Mouse (Mus musculus) forebrain, embryonic 11.5 days (tissue): ENCODE measurements around the gene Kcnd3. TPM values are rescaled to one million over a fixed set of nuclear protein-coding genes. Genes with fewer than 3 reads are reported as not detected.
A peak's percentile ranks its signal among the peaks of the same experiment; 100 is the strongest.

Source experiments
- ATAC-seq: fragments of 200-750 bp; cut with Nextera tagmentation; replicated peaks from 2 replicates; pipeline ENCODE4 v1.8.0; 2017; ENCODE audit warnings: moderate TSS enrichment; ENCODE audit not compliant: low FRiP score
- DNase-seq: peaks from one replicate; pipeline ENCODE4 v3.0.0-alpha.2; 2017; ENCODE audit warnings: low spot score
- H3K27ac ChIP-seq: fragments of 300-500 bp; sonication (generic); 2 replicates; pipeline ENCODE4 v1.5.1; 2014; ENCODE audit warnings: low read depth, low read length
- H3K27me3 ChIP-seq: fragments of 300-500 bp; sonication (generic); 2 replicates; pipeline ENCODE4 v1.6.1; 2014; ENCODE audit warnings: mild to moderate bottlenecking, low read length, mixed read lengths; ENCODE audit not compliant: control insufficient read depth, insufficient read depth
- H3K36me3 ChIP-seq: fragments of 300-500 bp; sonication (generic); 2 replicates; pipeline ENCODE4 v1.6.1; 2014; ENCODE audit warnings: mild to moderate bottlenecking, low read length, moderate library complexity, mixed read lengths; ENCODE audit not compliant: control insufficient read depth, insufficient read depth
- H3K4me1 ChIP-seq: fragments of 300-500 bp; sonication (generic); replicated peaks from 2 replicates; pipeline ENCODE4 v1.6.1; 2014; ENCODE audit warnings: low read length, mixed read lengths; ENCODE audit not compliant: control insufficient read depth, insufficient read depth
- H3K4me2 ChIP-seq: fragments of 300-500 bp; sonication (generic); 2 replicates; pipeline ENCODE4 v1.6.1; 2014; ENCODE audit warnings: low read depth, mild to moderate bottlenecking, low read length, moderate library complexity, mixed read lengths; ENCODE audit not compliant: severe bottlenecking
- H3K4me3 ChIP-seq: fragments of 300-500 bp; sonication (generic); 2 replicates; pipeline ENCODE4 v1.5.1; 2014; ENCODE audit warnings: low read depth, low read length
- H3K9ac ChIP-seq: fragments of 300-500 bp; sonication (generic); 2 replicates; pipeline ENCODE4 v1.6.1; 2014; ENCODE audit warnings: low read length
- H3K9me3 ChIP-seq: fragments of 300-500 bp; sonication (generic); 2 replicates; pipeline ENCODE4 v1.6.1; 2016; ENCODE audit warnings: low read length, mixed read lengths; ENCODE audit not compliant: control insufficient read depth
- WGBS: fragments of 180-500 bp; shearing (Covaris S2); extraction: QIAGEN DNeasy Blood & Tissue Kit; methylation state at CpG from one replicate; pipeline ENCODE4 v1.1.7; 2014; 5-methylcytosine and 5-hydroxymethylcytosine counted together
- polyA plus RNA-seq: library from polyadenylated mRNA; unstranded; fragments of >200 nt; fragmentation: Nextera tagmentation; extraction: Ambion mirVana; gene quantifications from 2 replicates; pipeline ENCODE4 v1.2.1, GENCODE M21; 2014

The Kcnd3 gene
- polyA plus RNA-seq, 1 experiment from 2014 or later, result 1.3 TPM

DNA sequence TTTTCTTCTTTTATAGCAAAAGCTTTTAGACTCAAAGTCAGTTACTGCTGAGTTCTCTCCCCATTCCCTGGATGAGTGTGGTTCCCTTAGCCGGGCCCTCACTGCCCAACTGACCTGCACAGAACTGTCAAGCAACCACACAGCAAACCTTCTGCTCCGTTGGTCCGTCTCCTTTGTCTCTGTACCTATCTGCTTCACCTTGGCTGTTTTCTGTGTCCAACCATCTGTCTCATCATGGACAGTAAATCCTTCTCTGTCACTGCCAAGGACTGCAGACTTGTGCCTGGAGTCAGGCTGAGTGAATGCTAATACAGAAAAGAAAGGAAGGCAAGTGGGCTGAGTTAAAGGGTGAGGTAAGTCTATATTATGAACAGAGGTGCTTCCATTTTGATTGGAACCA lies 217.6 kb downstream of the Kcnd3 start:
- Histone ChIP-seq H3K27me3 (no peaks in the 10 kb centered on the region), H3K4me2 (no peak overlapping the region), H3K9ac (no peak overlapping the region), H3K9me3 (no peaks in the 10 kb centered on the region), H3K27ac (no peak overlapping the region), H3K36me3 (no peaks in the 10 kb centered on the region), H3K4me3 (no peak overlapping the region), H3K4me1 (no peaks in the 10 kb centered on the region)
- DNase-seq (no peak), ATAC-seq (no peak)
- 90% methylated on average over 3 of the region's 3 CpGs for WGBS

DNA sequence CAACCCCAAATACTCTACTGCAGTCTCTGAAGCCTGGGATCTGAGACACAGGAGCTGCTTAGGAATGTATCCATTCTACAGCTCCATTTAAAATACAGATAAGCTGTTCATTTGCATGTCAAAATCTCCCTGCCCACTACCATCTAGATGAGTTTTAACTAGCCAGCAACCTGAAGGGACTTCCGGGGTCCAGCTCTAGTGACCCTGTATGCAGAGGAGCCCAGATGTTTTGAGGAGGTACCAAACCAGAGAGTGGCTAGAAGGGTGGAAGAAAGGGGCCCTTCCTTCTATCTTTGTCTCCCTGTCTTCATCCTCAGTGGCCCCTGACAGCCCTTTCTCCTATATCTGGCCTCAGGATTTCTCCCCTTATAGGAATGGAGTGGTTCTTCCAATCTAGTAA lies 218.7 kb downstream of the Kcnd3 start:
- DNase-seq (no peak), ATAC-seq (no peak)
- Histone ChIP-seq H3K4me1 (no peaks in the 10 kb centered on the region), H3K36me3 (no peaks in the 10 kb centered on the region), H3K27me3 (no peaks in the 10 kb centered on the region), H3K4me3 (no peak overlapping the region), H3K9ac (no peak overlapping the region), H3K4me2 (no peak overlapping the region), H3K27ac (no peak overlapping the region), H3K9me3 (no peaks in the 10 kb centered on the region)
- WGBS, result 100% methylated on average over 1 of the region's 1 CpGs

GRCm38 (mm10) chr3:105674595-105675218 lies 222.6 kb downstream of the Kcnd3 start:
- H3K4me3 ChIP-seq, result no peak overlapping the region
- ATAC-seq, result peak; percentile 74
- WGBS, result 21% methylated on average over 7 of the region's 7 CpGs

DNA sequence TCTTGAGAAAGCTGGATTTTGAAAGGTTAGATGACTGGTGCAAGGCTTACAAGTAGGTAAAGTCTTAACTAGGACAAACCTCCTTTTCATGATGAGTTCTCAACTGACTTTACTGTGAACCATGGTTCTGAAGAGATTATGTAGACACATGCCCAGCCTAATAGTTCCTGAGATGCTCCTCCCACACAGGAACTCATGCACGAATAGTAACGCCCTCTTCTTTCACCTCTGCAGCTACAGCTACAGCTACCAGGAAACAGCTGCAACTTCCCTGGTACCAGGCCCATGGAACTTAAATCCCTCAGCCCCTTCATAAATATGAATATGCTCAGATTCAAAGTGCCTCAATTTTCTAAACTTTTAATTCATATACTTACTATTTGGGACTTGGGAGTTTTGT lies 223.8 kb downstream of the Kcnd3 start:
- Histone ChIP-seq H3K27ac (0 out of 2 replicates have a peak overlapping the region, but pooled peaks have one; percentile 37), H3K9me3 (no peaks in the 10 kb centered on the region)

More at GRCm38 (mm10) chr3:105674595-105675218, 222.6 kb downstream of the Kcnd3 start:
- Histone ChIP-seq H3K4me1 (no peaks in the 10 kb centered on the region), H3K27me3 (no peaks in the 10 kb centered on the region), H3K9me3 (no peaks in the 10 kb centered on the region), H3K36me3 (peaks cover 13% of the 10 kb centered on the region; the same call in 1 of the 2 replicates), H3K27ac (no peak overlapping the region), H3K9ac (no peak overlapping the region), H3K4me2 (no peak overlapping the region)
- peak; percentile 61 for DNase-seq

DNA sequence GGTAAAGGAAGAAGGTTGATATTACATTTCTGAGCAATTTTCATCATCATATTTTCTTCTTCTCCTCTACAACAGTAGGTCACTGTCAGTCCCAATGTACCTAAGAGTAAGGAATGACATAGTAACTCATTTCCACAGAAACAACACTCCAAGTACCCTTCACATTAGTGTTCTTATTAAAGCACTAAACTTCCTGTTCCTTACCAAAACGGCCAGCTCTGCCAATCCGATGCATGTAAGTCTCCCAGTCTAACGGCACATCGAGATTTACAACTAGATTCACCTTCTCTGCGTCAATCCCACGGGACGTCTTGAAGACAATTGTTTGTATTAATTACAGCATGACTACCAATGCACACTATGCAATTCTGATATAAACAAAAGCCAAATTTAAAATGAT lies 228.2 kb downstream of the Kcnd3 start:
- Histone ChIP-seq H3K9me3 (no peaks in the 10 kb centered on the region), H3K9ac (no peak overlapping the region), H3K4me2 (no peak overlapping the region), H3K27me3 (no peaks in the 10 kb centered on the region), H3K27ac (no peak overlapping the region), H3K4me1 (no peaks in the 10 kb centered on the region), H3K4me3 (no peak overlapping the region), H3K36me3 (peaks cover 15% of the 10 kb centered on the region; the same call in 1 of the 2 replicates)
- 95% methylated on average over 7 of the region's 7 CpGs for WGBS
- ATAC-seq (no peak), DNase-seq (no peak)

More for the DNA sequence above, 223.8 kb downstream of the Kcnd3 start:
- DNase-seq (no peak), ATAC-seq (0 out of 2 replicates have a peak, but pooled peaks have one; percentile 28)
- no peak overlapping the region for H3K9ac ChIP-seq
- H3K4me2 ChIP-seq, result no peak overlapping the region
- peaks cover 13% of the 10 kb centered on the region; the same call in 1 of the 2 replicates for H3K36me3 ChIP-seq
- WGBS, result 48% methylated on average over 2 of the region's 2 CpGs
- no peak overlapping the region for H3K4me3 ChIP-seq
- H3K4me1 ChIP-seq, result no peaks in the 10 kb centered on the region
- no peaks in the 10 kb centered on the region for H3K27me3 ChIP-seq

GRCm38 (mm10) chr3:105686394-105687323 lies 234.5 kb downstream of the Kcnd3 start:
- Histone ChIP-seq H3K36me3 (peaks cover 3% of the 10 kb centered on the region; the same call in 1 of the 2 replicates), H3K4me2 (peak overlapping the region; percentile 59), H3K4me3 (peak overlapping the region; percentile 92), H3K4me1 (0 out of 2 replicates have a peak, but pooled peaks cover 2% of the 10 kb centered on the region), H3K9me3 (no peaks in the 10 kb centered on the region), H3K9ac (peak overlapping the region; percentile 92), H3K27ac (peak overlapping the region; percentile 50), H3K27me3 (no peaks in the 10 kb centered on the region)
- ATAC-seq, result peak; percentile 80
- DNase-seq, result no peak
- WGBS, result 9% methylated on average over 60 of the region's 60 CpGs

DNA sequence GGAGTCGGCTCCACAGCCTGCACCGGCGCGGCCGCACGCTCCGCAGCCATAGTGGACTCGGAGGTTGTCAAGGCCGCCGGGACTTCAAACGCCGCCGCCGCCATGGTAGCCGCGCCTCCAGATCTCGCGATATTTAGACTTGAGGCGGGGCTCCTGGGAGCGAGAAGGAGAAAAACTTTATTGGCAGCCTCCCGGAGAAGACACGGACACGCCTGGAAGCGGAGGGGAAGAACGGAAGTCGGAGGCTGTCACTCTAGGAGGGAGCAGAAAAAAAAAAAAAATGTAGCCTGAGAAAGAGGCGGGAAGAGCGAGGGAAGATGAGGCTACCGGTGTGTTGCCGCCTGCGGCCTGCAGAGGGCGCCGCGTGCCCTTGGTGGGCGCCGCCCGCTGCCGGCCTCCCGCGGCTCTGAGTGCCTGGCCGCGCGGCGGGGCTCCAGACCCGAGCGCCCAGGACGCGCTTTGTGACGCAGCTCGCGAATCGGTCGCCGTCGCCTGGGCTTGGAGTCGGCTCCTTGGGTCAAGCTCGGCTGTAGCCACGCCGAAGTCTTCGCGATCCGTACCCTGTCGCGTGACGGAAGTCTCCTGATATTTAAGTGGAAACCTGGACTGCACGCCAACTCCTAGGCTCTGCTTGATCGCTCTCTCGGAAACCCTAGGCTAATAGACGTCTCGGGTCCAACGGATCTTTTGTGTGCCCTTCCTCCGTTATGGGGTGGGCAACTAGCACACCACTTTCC lies 235.4 kb downstream of the Kcnd3 start, which contains the start of gene Ddx20:
Gene Ddx20 (minus strand): TSS at position 251 of the 737 bp plus-strand sequence.
- peaks cover 3% of the 10 kb centered on the region; the same call in 1 of the 2 replicates for H3K36me3 ChIP-seq
- under 1% methylated on average over 72 of the region's 72 CpGs for WGBS
- peak; percentile 95 for ATAC-seq
- H3K27ac ChIP-seq, result peak within 1 kb of the TSS; percentile 55
- 0 out of 2 replicates have a peak, but pooled peaks cover 2% of the 10 kb centered on the region for H3K4me1 ChIP-seq
- peak within 1 kb of the TSS; percentile 92 for H3K4me3 ChIP-seq
- DNase-seq, result peak; percentile 98
- H3K4me2 ChIP-seq, result peak within 1 kb of the TSS; percentile 59
- H3K9ac ChIP-seq, result peak within 1 kb of the TSS; percentile 92
- H3K27me3 ChIP-seq, result no peaks in the 10 kb centered on the region
- no peaks in the 10 kb centered on the region for H3K9me3 ChIP-seq

- H3K9me3 ChIP-seq, result no peaks in the 10 kb centered on the region
- no peaks in the 10 kb centered on the region for H3K36me3 ChIP-seq
- no peak for DNase-seq
- H3K9ac ChIP-seq, result no peak overlapping the region; the same call in 1 of the 2 replicates
- H3K27me3 ChIP-seq, result no peaks in the 10 kb centered on the region
- H3K27ac ChIP-seq, result no peak overlapping the region
- no peak for ATAC-seq
- 0 out of 2 replicates have a peak, but pooled peaks cover 2% of the 10 kb centered on the region for H3K4me1 ChIP-seq
- H3K4me2 ChIP-seq, result no peak overlapping the region
- 83% methylated on average over 2 of the region's 2 CpGs for WGBS
- H3K4me3 ChIP-seq, result no peak overlapping the region
Observed at GRCm38 (mm10) chr3:105688536-105688935, 236.4 kb downstream of the Kcnd3 start.
